Mouse (Mus musculus): ENCODE data around the gene Igfbp7. TPM values are rescaled to one million over a fixed set of nuclear protein-coding genes. Genes with fewer than 3 reads are reported as not detected.
"Not testable (repeated sequence)": the region's sequence is repeated elsewhere in the genome, so short reads cannot be mapped to it uniquely, and the experiment has no call there.

Igfbp7 gene
- total and polyA plus RNA-seq, 3 experiments, result not detected

- ATAC-seq (ENCODE audit: extremely low read depth, insufficient number of reproducible peaks, low FRiP score, poor library complexity, severe bottlenecking) (no peak), DNase-seq (ENCODE audit: low spot score) (no peak)
- H3K4me3 ChIP-seq (ENCODE audit: low read depth, low read length), result no peak overlapping the region
- TF ChIP-seq GATA1 (IDR thresholded peaks at IDR 0.05; ENCODE audit: borderline replicate concordance, low read length) (no peak), TAL1 (conservative IDR thresholded peaks at IDR 0.05; ENCODE audit: low read depth, low read length) (no peak), POLR2AphosphoS5 (IDR thresholded peaks at IDR 0.05; ENCODE audit: insufficient replicate concordance, low read depth, low read length) (no peak), GATA2 (IDR thresholded peaks at IDR 0.05; ENCODE audit: borderline replicate concordance, low read depth, low read length) (no peak), CTCF (IDR thresholded peaks at IDR 0.05; ENCODE audit: low read depth, low read length) (no peak)
- no peaks in the 10 kb centered on the region for H3K4me1 ChIP-seq (ENCODE audit: insufficient read depth, low read depth, low read length)
- H3K9me3 ChIP-seq (replicated peaks), result peaks cover 27% of the 10 kb centered on the region
- H3K36me3 ChIP-seq (replicated peaks), result no peaks in the 10 kb centered on the region
- no peaks in the 10 kb centered on the region for H3K27me3 ChIP-seq (ENCODE audit: insufficient read depth, low read length)
Observed at GRCm38 (mm10) chr5:77431068-77431467, 23.2 kb upstream of the Igfbp7 start.

GRCm38 (mm10) chr5:77430471-77430870 is 22.6 kb upstream of the Igfbp7 start:
- TF ChIP-seq CTCF (IDR thresholded peaks at IDR 0.05; ENCODE audit: low read depth, low read length), result no peak
- no peak for TF ChIP-seq TAL1 (conservative IDR thresholded peaks at IDR 0.05; ENCODE audit: low read depth, low read length)
- TF ChIP-seq GATA1 (IDR thresholded peaks at IDR 0.05; ENCODE audit: borderline replicate concordance, low read length), result no peak
- TF ChIP-seq GATA2 (IDR thresholded peaks at IDR 0.05; ENCODE audit: borderline replicate concordance, low read depth, low read length), result no peak
- Histone ChIP-seq H3K36me3 (replicated peaks) (no peaks in the 10 kb centered on the region), H3K4me1 (ENCODE audit: insufficient read depth, low read depth, low read length) (no peaks in the 10 kb centered on the region), H3K4me3 (ENCODE audit: low read depth, low read length) (no peak overlapping the region), H3K27me3 (ENCODE audit: insufficient read depth, low read length) (no peaks in the 10 kb centered on the region), H3K9me3 (replicated peaks) (peaks cover 33% of the 10 kb centered on the region)
- ATAC-seq (ENCODE audit: extremely low read depth, insufficient number of reproducible peaks, low FRiP score, poor library complexity, severe bottlenecking) (no peak), DNase-seq (ENCODE audit: low spot score) (no peak)

GRCm38 (mm10) chr5:77430049-77430448 is 22.2 kb upstream of the Igfbp7 start:
- Histone ChIP-seq H3K9me3 (replicated peaks) (peaks cover 35% of the 10 kb centered on the region), H3K4me3 (ENCODE audit: low read depth, low read length) (no peak overlapping the region), H3K36me3 (replicated peaks) (no peaks in the 10 kb centered on the region), H3K4me1 (ENCODE audit: insufficient read depth, low read depth, low read length) (no peaks in the 10 kb centered on the region), H3K27me3 (ENCODE audit: insufficient read depth, low read length) (no peaks in the 10 kb centered on the region)
- no peak for DNase-seq (ENCODE audit: low spot score)
- TF ChIP-seq POLR2AphosphoS5 (IDR thresholded peaks at IDR 0.05; ENCODE audit: insufficient replicate concordance, low read depth, low read length) (no peak), TAL1 (conservative IDR thresholded peaks at IDR 0.05; ENCODE audit: low read depth, low read length) (no peak), GATA1 (IDR thresholded peaks at IDR 0.05; ENCODE audit: borderline replicate concordance, low read length) (no peak), CTCF (IDR thresholded peaks at IDR 0.05; ENCODE audit: low read depth, low read length) (no peak), GATA2 (IDR thresholded peaks at IDR 0.05; ENCODE audit: borderline replicate concordance, low read depth, low read length) (no peak)
- no peak for ATAC-seq (ENCODE audit: extremely low read depth, insufficient number of reproducible peaks, low FRiP score, poor library complexity, severe bottlenecking)

- no peaks in the 10 kb centered on the region for H3K36me3 ChIP-seq (replicated peaks)
- no peak for TF ChIP-seq CTCF (IDR thresholded peaks at IDR 0.05; ENCODE audit: low read depth, low read length)
- no peak for TF ChIP-seq GATA1 (IDR thresholded peaks at IDR 0.05; ENCODE audit: borderline replicate concordance, low read length)
- TF ChIP-seq POLR2AphosphoS5 (IDR thresholded peaks at IDR 0.05; ENCODE audit: insufficient replicate concordance, low read depth, low read length), result no peak
- TF ChIP-seq TAL1 (conservative IDR thresholded peaks at IDR 0.05; ENCODE audit: low read depth, low read length), result no peak
- TF ChIP-seq GATA2 (IDR thresholded peaks at IDR 0.05; ENCODE audit: borderline replicate concordance, low read depth, low read length), result no peak
- H3K27me3 ChIP-seq (ENCODE audit: insufficient read depth, low read length), result no peaks in the 10 kb centered on the region
- no peak for DNase-seq (ENCODE audit: low spot score)
- H3K4me3 ChIP-seq (ENCODE audit: low read depth, low read length), result no peak overlapping the region
- H3K9me3 ChIP-seq (replicated peaks), result peaks cover 25% of the 10 kb centered on the region
- no peak for ATAC-seq (ENCODE audit: extremely low read depth, insufficient number of reproducible peaks, low FRiP score, poor library complexity, severe bottlenecking)
- no peaks in the 10 kb centered on the region for H3K4me1 ChIP-seq (ENCODE audit: insufficient read depth, low read depth, low read length)
Observed at GRCm38 (mm10) chr5:77428526-77428925, 20.7 kb upstream of the Igfbp7 start.

GRCm38 (mm10) chr5:77427986-77428385 is 20.1 kb upstream of the Igfbp7 start:
- Histone ChIP-seq H3K36me3 (replicated peaks) (no peaks in the 10 kb centered on the region), H3K4me3 (ENCODE audit: low read depth, low read length) (no peak overlapping the region), H3K27me3 (ENCODE audit: insufficient read depth, low read length) (no peaks in the 10 kb centered on the region), H3K4me1 (ENCODE audit: insufficient read depth, low read depth, low read length) (no peaks in the 10 kb centered on the region), H3K9me3 (replicated peaks) (peaks cover 20% of the 10 kb centered on the region)
- no peak for DNase-seq (ENCODE audit: low spot score)
- no peak for ATAC-seq (ENCODE audit: extremely low read depth, insufficient number of reproducible peaks, low FRiP score, poor library complexity, severe bottlenecking)
- TF ChIP-seq GATA1 (IDR thresholded peaks at IDR 0.05; ENCODE audit: borderline replicate concordance, low read length), result no peak
- no peak for TF ChIP-seq CTCF (IDR thresholded peaks at IDR 0.05; ENCODE audit: low read depth, low read length)
- TF ChIP-seq GATA2 (IDR thresholded peaks at IDR 0.05; ENCODE audit: borderline replicate concordance, low read depth, low read length), result no peak
- TF ChIP-seq POLR2AphosphoS5 (IDR thresholded peaks at IDR 0.05; ENCODE audit: insufficient replicate concordance, low read depth, low read length), result no peak
- no peak for TF ChIP-seq TAL1 (conservative IDR thresholded peaks at IDR 0.05; ENCODE audit: low read depth, low read length)

GRCm38 (mm10) chr5:77425721-77426500 is 18.1 kb upstream of the Igfbp7 start:
- DNase-seq (ENCODE audit: low spot score), result no peak
- H3K27me3 ChIP-seq (ENCODE audit: insufficient read depth, low read length), result no peaks in the 10 kb centered on the region
- no peak for ATAC-seq (ENCODE audit: extremely low read depth, insufficient number of reproducible peaks, low FRiP score, poor library complexity, severe bottlenecking)
- no peaks in the 10 kb centered on the region for H3K36me3 ChIP-seq (replicated peaks)
- no peak overlapping the region for H3K4me3 ChIP-seq (ENCODE audit: low read depth, low read length)
- TF ChIP-seq GATA2 (IDR thresholded peaks at IDR 0.05; ENCODE audit: borderline replicate concordance, low read depth, low read length) (no peak), TAL1 (conservative IDR thresholded peaks at IDR 0.05; ENCODE audit: low read depth, low read length) (no peak), POLR2AphosphoS5 (IDR thresholded peaks at IDR 0.05; ENCODE audit: insufficient replicate concordance, low read depth, low read length) (no peak), CTCF (IDR thresholded peaks at IDR 0.05; ENCODE audit: low read depth, low read length) (no peak), GATA1 (IDR thresholded peaks at IDR 0.05; ENCODE audit: borderline replicate concordance, low read length) (no peak)
- no peaks in the 10 kb centered on the region for H3K4me1 ChIP-seq (ENCODE audit: insufficient read depth, low read depth, low read length)
- peaks cover 29% of the 10 kb centered on the region for H3K9me3 ChIP-seq (replicated peaks)

- not testable (repeated sequence) for DNase-seq (ENCODE audit: low spot score); H3K4me3 ChIP-seq (ENCODE audit: low read depth, low read length); H3K36me3 ChIP-seq (replicated peaks); H3K27me3 ChIP-seq (ENCODE audit: insufficient read depth, low read length); ATAC-seq (ENCODE audit: extremely low read depth, insufficient number of reproducible peaks, low FRiP score, poor library complexity, severe bottlenecking); H3K4me1 ChIP-seq (ENCODE audit: insufficient read depth, low read depth, low read length)
- peaks cover 18% of the 10 kb centered on the region; the same call in 1 of the 2 replicates for H3K9me3 ChIP-seq (replicated peaks)
Observed at GRCm38 (mm10) chr5:77419537-77419936, 11.7 kb upstream of the Igfbp7 start.
